Mouse (Mus musculus) erythroblast, embryonic 14.5 days (primary cell): ENCODE measurements around the gene Pde4b.

Source experiments
- GATA1 ChIP-seq: IDR thresholded peaks from 2 replicates; pipeline ENCODE4 v1.6.1; 2012; ENCODE audit warnings: low read length, inconsistent platforms, mixed read lengths
- TAL1 ChIP-seq: IDR thresholded peaks from 3 replicates; pipeline ENCODE4 v1.6.1; 2012; ENCODE audit warnings: low read length, inconsistent platforms, mixed read lengths

GRCm38 (mm10) chr4:102397334-102397733 is 310.0 kb downstream of the Pde4b start:
- TF ChIP-seq GATA1 = no peak
- no peak for TF ChIP-seq TAL1
